Mouse (Mus musculus) limb, embryonic 11.5 days (tissue): Measurements from ENCODE around the gene Traf4. TPM values are rescaled to one million over a fixed set of nuclear protein-coding genes. Genes with fewer than 3 reads are reported as not detected.
A peak's percentile ranks its signal among the peaks of the same experiment; 100 is the strongest.

Experiments used
- ATAC-seq: fragments of 200-750 bp; cut with Nextera tagmentation; 2 replicates; pipeline ENCODE4 v1.8.0; 2017; ENCODE audit warnings: low read depth; ENCODE audit not compliant: insufficient number of reproducible peaks, low FRiP score, low TSS enrichment
- DNase-seq: peaks from one replicate; pipeline ENCODE4 v3.0.0-alpha.2; 2015; ENCODE audit warnings: low spot score
- H3K27ac ChIP-seq: fragments of 300-500 bp; sonication (generic); replicated peaks from 2 replicates; pipeline ENCODE4 v1.5.1; 2014; ENCODE audit warnings: low read depth, mild to moderate bottlenecking, low read length
- H3K27me3 ChIP-seq: fragments of 300-500 bp; sonication (generic); 2 replicates; pipeline ENCODE4 v1.6.1; 2014; ENCODE audit warnings: mild to moderate bottlenecking, low read length, mixed read lengths; ENCODE audit not compliant: control insufficient read depth, insufficient read depth
- H3K36me3 ChIP-seq: fragments of 300-500 bp; sonication (generic); 2 replicates; pipeline ENCODE4 v1.6.1; 2014; ENCODE audit warnings: mild to moderate bottlenecking, low read length, moderate library complexity, mixed read lengths; ENCODE audit not compliant: control insufficient read depth, insufficient read depth
- H3K4me1 ChIP-seq: fragments of 300-500 bp; sonication (generic); 2 replicates; pipeline ENCODE4 v1.6.1; 2014; ENCODE audit warnings: low read length, mixed read lengths; ENCODE audit not compliant: control insufficient read depth, insufficient read depth
- H3K4me2 ChIP-seq: fragments of 300-500 bp; sonication (generic); 2 replicates; pipeline ENCODE4 v1.6.1; 2014; ENCODE audit warnings: low read depth, mild to moderate bottlenecking, moderate library complexity; ENCODE audit not compliant: severe bottlenecking
- H3K4me3 ChIP-seq: fragments of 300-500 bp; sonication (generic); 2 replicates; pipeline ENCODE4 v1.5.1; 2014; ENCODE audit warnings: low read depth, low read length
- H3K9ac ChIP-seq: fragments of 300-500 bp; sonication (generic); 2 replicates; pipeline ENCODE4 v1.6.1; 2014; ENCODE audit warnings: mild to moderate bottlenecking, low read length
- H3K9me3 ChIP-seq: fragments of 300-500 bp; sonication (generic); 2 replicates; pipeline ENCODE4 v1.6.1; 2016; ENCODE audit warnings: low read length; ENCODE audit not compliant: control insufficient read depth
- WGBS: fragments of 180-500 bp; shearing (Covaris S2); extraction: QIAGEN DNeasy Blood & Tissue Kit; methylation state at CpG from one replicate; pipeline ENCODE4 v1.1.7; 2014; 5-methylcytosine and 5-hydroxymethylcytosine counted together
- polyA plus RNA-seq: library from polyadenylated mRNA; unstranded; fragments of >200 nt; fragmentation: Nextera tagmentation; extraction: Ambion mirVana; gene quantifications from 2 replicates; pipeline ENCODE4 v1.2.1, GENCODE M21; 2014

Gene Traf4
- polyA plus RNA-seq, 1 experiment from 2014 or later = 92.6 TPM

- Histone ChIP-seq H3K9me3 (no peaks in the 10 kb centered on the region), H3K4me1 (peaks cover 30% of the 10 kb centered on the region), H3K36me3 (peaks cover 9% of the 10 kb centered on the region), H3K27me3 (no peaks in the 10 kb centered on the region), H3K9ac (peak overlapping the region; percentile 76), H3K4me3 (peak overlapping the region; percentile 59), H3K27ac (peak overlapping the region; percentile 95), H3K4me2 (peak overlapping the region; percentile 97)
- under 1% methylated on average over 29 of the region's 29 CpGs for WGBS
- ATAC-seq (peak; percentile 28), DNase-seq (peak; percentile 72)
Measured at GRCm38 (mm10) chr11:78178859-78179437, 13.6 kb upstream of the Traf4 start.

DNA sequence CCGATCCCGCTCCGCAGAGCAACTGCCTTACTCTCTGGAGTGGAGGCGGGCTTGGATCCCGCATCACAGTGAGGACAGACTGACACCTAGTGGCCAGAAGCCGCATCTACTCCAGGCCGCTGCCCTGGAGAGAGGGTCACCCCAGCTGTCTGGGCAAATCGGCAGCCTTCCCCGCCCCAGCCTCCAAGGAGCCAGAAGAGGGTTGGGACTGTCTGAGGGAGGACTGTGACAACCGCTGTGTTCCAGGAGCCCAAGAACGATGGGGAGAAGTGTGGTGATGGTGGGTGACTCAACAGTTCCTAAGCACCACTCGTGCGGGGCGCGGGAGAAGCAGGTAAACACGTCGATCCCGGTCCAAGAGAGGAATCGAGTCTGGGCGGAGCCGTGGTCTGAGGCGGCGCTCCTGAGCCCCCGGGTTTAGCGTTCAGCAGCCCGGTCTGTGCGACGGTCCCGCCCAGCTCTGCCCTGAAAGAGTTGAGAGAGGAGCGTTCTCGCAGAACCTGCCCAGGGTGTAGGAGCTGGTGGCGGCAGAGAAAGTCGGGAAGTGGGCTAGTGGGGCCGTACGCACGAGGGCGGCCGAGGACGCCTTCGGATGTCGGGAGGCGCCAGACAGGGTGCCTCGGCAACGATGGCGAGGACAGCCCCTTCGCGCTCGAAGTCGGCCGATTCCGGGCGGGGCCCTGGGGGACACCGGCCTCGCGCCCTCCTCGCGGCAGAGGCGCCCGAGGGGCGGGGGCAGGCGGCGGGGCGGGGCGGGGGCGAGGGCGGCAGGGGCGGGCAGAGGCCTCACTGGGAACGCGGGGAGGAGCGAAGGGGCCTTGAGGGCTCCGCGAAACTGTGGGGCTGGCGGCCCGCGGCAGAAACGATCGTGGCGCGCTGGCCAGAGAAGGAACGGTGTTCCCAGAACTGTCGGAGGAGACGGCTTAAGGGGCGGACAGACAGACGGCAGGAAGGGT is 12.8 kb upstream of the Traf4 start:
- Histone ChIP-seq H3K9me3 (no peaks in the 10 kb centered on the region), H3K4me2 (peak overlapping the region; percentile 97), H3K4me1 (peaks cover 30% of the 10 kb centered on the region), H3K36me3 (peaks cover 9% of the 10 kb centered on the region), H3K27me3 (no peaks in the 10 kb centered on the region), H3K9ac (peak overlapping the region; percentile 76), H3K4me3 (peak overlapping the region; percentile 59), H3K27ac (peak overlapping the region; percentile 95)
- under 1% methylated on average over 74 of the region's 84 CpGs for whole genome bisulfite sequencing
- ATAC-seq (peak; percentile 69), DNase-seq (peak; percentile 99)

DNA sequence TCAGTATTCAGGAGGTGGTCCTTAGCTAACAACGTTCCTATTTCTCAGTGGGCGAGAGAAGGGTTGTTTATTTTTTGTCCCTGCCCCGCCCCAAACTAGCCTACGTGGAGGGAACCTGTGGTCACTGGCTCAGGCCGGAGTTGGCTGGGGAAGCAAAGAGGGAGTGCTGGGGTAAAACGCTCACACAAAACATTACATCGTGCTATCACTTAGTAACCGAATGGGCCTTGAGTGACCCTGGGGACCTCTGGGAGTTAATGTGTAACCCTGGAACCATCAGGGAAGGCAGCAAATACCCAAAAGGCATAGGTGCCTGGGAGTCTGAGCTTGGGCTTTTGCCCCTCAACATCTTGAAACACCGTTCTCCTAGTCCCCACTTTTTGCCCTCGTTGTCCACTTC is 12.0 kb upstream of the Traf4 start:
- Histone ChIP-seq H3K36me3 (peaks cover 9% of the 10 kb centered on the region), H3K4me3 (peak overlapping the region; percentile 59), H3K9ac (peak overlapping the region; percentile 76), H3K4me1 (peaks cover 28% of the 10 kb centered on the region), H3K27ac (peak overlapping the region; percentile 95), H3K9me3 (no peaks in the 10 kb centered on the region), H3K27me3 (no peaks in the 10 kb centered on the region), H3K4me2 (peak overlapping the region; percentile 97)
- under 1% methylated on average over 10 of the region's 10 CpGs for WGBS
- ATAC-seq (no peak), DNase-seq (no peak)

DNA sequence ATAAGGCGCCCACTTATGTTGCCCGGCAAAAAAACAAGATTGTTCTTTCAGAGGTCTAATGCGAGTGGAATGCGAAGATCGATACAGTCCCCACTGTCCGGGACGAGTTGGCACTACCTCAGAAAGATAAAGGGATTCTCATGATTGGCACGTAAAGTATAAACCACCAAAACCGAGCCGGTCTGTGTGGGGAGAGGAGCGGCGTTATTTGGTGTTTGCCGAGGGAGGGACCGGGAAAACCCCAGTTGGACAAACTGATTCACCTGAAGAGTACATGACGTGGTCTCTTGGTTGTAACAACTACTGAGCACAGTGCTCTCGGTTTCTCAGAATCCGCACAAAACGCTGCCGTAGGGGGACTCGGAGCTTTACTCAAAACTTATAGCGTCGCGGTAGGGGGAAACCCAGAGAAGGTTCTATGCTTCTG is 11.5 kb upstream of the Traf4 start:
- DNase-seq (no peak), ATAC-seq (no peak)
- peak overlapping the region; percentile 97 for H3K4me2 ChIP-seq
- peak overlapping the region; percentile 64; the same call in 1 of the 2 replicates for H3K9ac ChIP-seq
- no peaks in the 10 kb centered on the region for H3K27me3 ChIP-seq
- H3K27ac ChIP-seq = no peak overlapping the region
- WGBS = under 1% methylated on average over 23 of the region's 23 CpGs
- peaks cover 28% of the 10 kb centered on the region for H3K4me1 ChIP-seq
- H3K36me3 ChIP-seq = peaks cover 9% of the 10 kb centered on the region
- peak overlapping the region; percentile 59 for H3K4me3 ChIP-seq
- H3K9me3 ChIP-seq = no peaks in the 10 kb centered on the region

DNA sequence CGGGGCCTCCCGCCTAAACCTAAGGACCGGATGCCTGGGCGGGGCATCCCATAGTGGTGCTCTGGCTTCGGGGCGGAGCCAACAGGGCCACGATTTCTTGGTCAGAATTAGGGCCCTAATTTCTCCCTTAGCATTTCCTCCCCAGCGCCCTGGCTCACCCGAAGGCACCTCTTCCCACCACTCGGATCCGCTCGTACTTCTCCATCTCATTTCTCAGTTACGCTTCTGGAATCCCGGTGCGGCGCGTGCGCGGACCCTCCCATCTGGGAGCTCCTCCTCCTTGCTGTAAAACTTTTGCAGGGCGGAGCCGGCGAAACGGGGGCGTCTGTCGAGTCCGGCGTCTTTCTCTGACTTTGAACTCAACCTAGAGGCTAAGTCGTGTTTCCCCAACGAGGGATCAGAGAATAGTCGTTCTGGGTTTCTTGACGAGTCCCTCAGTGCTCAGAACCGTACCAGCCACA is 11.0 kb upstream of the Traf4 start, which contains the start of the genes Nek8 and Tlcd1:
Gene Nek8 (minus strand): TSS at position 274 of the 461 bp plus-strand sequence.
Gene Tlcd1 (plus strand): TSS at position 310 of the 461 bp plus-strand sequence.
- Histone ChIP-seq H3K4me1 (peaks cover 28% of the 10 kb centered on the region), H3K9me3 (no peaks in the 10 kb centered on the region), H3K27me3 (no peaks in the 10 kb centered on the region), H3K36me3 (peaks cover 9% of the 10 kb centered on the region), H3K4me3 (peak within 1 kb of the TSS; percentile 59), H3K9ac (peak within 1 kb of the TSS; percentile 76), H3K4me2 (peak within 1 kb of the TSS; percentile 97), H3K27ac (peak within 1 kb of the TSS; percentile 95; the same call in 1 of the 2 replicates)
- DNase-seq = peak; percentile 92
- peak; percentile 51; the same call in 1 of the 2 replicates for ATAC-seq
- under 1% methylated on average over 32 of the region's 32 CpGs for WGBS

- Histone ChIP-seq H3K27ac (no peak overlapping the region; the same call in 1 of the 2 replicates), H3K27me3 (no peaks in the 10 kb centered on the region), H3K9me3 (no peaks in the 10 kb centered on the region), H3K36me3 (peaks cover 7% of the 10 kb centered on the region), H3K9ac (peak overlapping the region; percentile 64), H3K4me1 (peaks cover 27% of the 10 kb centered on the region), H3K4me3 (peak overlapping the region; percentile 59), H3K4me2 (peak overlapping the region; percentile 97; the same call in 1 of the 2 replicates)
- ATAC-seq (no peak), DNase-seq (peak; percentile 49)
- WGBS = 4% methylated on average over 9 of the region's 10 CpGs
Measured at GRCm38 (mm10) chr11:78175771-78176401, 10.5 kb upstream of the Traf4 start.

DNA sequence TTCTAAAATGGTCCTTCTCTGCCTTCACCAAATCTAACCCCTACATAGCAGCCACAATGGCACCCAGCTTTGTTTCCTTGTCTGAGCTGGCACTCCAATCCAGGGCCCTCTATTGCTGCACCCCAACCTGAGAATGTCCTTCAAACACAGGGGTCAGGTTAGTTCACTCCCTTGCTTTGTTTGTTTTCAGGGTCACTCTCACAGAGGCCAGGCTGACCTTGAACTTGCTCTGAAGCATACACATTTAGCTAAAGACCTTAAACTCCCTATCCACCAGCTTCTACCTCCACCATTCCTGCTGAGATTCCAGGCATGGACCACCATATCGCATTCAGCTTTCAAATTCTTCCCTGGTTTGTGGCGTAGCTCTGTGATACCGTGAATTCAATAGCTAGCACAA is 9.1 kb upstream of the Traf4 start:
- no peaks in the 10 kb centered on the region for H3K27me3 ChIP-seq
- H3K27ac ChIP-seq = no peak overlapping the region
- H3K4me1 ChIP-seq = peaks cover 13% of the 10 kb centered on the region; the same call in 1 of the 2 replicates
- DNase-seq = no peak
- no peak for ATAC-seq
- H3K4me2 ChIP-seq = no peak overlapping the region
- no peaks in the 10 kb centered on the region for H3K9me3 ChIP-seq
- no peak overlapping the region for H3K9ac ChIP-seq
- no peak overlapping the region for H3K4me3 ChIP-seq
- 95% methylated on average over 3 of the region's 3 CpGs for WGBS
- peaks cover 2% of the 10 kb centered on the region; the same call in 1 of the 2 replicates for H3K36me3 ChIP-seq
